Mouse (Mus musculus) thymus, postnatal 10 days (tissue): ENCODE data around the gene Rps19.
A peak's percentile ranks its signal among the peaks of the same experiment; 100 is the strongest.
"Not testable (repeated sequence)": the region's sequence is repeated elsewhere in the genome, so short reads cannot be mapped to it uniquely, and the experiment has no call there.

Source experiments
- DNase-seq, 2 experiments: peaks; one replicate each; pipeline ENCODE4 v3.0.0; 2021; ENCODE audit warnings: low spot score in 2 of 2

Rps19 gene

DNA sequence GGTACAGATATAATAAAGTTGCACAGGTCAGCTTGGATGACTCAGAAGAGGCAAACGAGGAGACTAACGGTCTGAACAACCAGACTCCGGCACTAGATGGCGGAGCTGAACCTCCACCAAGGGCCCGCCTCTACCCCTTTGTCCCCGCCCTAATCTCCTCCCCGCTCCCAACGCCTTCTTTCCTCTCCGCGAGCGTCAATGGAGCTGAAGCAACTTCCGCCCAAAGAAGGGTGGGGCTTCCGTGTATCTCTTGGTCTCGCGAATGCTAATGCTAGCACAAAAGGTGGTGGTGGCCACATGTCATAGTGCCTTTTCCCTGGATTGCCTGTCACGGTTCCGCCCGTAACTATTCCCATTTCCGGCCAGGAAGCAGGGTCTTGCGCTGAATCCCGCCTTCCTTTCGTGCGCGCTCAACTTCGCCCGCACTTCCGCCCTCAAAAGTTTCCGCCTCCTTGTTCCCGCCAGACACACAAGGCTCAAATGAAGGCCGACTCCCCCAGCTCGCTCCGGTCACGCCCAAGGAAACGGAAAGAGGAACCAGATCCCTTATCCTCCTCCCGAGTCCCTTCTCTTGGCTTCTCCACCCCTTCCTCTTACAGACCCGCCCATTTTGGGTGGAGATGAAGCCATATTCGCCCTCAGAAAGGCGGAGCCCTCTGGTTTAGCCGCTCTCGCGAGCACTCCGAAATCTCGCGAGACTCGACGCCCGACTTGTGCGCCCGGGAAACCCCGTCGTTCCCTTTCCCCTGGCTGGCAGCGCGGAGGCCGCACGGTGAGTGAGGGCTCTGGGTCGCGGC, at the start of gene Rps19:
TSS of gene Rps19 (plus strand) at position 476 of the 797 bp plus-strand sequence.
- peak; percentile 96 for DNase-seq

DNA sequence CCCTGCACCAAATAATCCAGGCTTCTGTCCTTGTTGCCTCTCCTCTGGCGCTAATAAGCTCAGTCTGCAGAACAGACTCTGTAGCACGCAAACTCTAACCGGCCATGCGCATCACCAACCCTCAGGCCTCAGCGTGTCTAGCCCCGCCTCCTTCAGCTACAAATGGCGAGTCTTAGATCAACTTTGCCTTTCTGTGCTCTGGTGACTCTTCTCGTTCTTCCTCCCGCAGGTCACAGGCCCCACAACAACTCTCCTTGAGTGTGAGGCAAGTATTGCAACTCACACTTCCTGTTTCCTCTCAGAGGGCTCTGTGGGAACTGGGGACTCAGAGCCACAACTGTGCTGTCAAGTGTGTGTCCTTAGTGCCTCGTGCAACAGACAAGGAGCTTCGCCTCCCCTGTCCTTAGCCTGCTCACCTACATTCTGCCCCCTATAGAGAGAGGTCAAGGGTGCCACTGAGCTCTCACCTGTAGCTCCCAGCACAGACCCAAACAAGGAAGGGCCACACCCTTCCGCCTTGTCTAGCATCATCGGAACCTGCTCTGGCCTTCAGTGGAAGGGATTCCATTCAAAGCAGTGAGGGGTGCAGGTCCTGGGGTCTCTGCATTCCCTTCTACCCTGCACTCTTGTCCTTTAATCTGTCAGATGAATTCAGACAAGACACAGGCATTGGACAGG, 45.3 kb upstream of the Rps19 start:
- DNase-seq: not testable (repeated sequence)

DNA sequence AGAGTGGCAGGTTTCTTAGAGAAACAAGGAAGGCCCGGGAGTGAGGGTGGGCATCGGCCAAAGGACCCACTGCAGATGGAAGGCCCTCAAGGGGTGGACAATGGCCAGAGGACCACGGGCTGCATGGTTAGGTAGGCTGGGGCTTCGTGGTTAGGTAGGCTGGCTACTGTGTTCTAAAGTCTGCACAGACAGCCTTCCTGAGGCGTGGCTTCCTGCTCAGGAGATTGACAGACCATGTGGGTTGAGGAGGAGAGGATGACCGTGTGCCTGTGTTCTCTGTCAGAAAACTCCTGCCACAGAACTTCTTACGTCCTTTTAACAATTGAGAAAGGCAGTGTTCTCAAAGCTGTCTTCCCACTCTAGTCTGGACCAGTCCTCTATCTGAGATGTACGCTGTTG, 44.8 kb upstream of the Rps19 start:
- DNase-seq: no peak

DNA sequence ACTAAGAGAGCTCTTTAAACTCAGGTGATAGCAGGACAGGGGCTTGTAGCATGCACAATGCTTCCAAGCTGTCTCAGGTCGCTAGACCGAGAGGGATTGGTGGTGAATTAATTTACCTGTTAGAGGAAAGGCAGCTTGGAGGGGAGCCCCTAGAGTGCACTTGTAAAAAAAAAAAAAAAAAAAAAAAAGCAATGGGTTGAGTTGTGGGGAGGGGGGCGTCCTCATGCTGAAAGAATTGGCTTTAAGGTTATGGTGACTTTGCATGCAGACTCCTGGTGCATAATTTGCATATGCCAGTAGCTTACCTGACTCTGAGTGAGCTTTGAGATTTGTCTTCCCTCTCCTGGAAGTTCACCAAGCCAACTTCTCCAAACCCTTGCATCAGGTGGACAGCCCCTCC, 43.8 kb upstream of the Rps19 start:
- no peak for DNase-seq

GRCm38 (mm10) chr7:24841009-24841408, 43.2 kb upstream of the Rps19 start:
- DNase-seq: no peak

GRCm38 (mm10) chr7:24844144-24844543, 40.0 kb upstream of the Rps19 start:
- no peak for DNase-seq

- DNase-seq: no peak
Observed at GRCm38 (mm10) chr7:24845181-24845580, 39.0 kb upstream of the Rps19 start.

DNA sequence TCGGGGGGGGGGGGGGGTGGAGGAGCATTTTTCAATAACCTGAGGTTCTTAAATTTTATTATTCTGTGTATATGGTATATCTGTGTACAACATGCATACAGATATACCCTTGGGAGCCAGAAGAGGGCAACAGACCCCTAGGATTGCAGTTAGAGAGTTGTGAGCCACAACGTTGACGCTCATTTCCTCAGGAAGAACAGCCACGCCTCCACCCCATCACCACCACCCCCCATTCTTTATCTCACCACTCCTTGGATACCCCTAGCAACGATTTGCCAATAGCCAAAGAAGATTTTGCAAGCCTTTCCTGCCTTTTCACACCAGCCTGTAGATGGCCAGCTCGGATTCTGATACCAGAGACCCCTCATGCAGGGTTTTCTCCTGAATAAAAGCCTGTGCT, 38.5 kb upstream of the Rps19 start:
- DNase-seq: no peak

GRCm38 (mm10) chr7:24846576-24846975, 37.6 kb upstream of the Rps19 start:
- DNase-seq: not testable (repeated sequence)

DNA sequence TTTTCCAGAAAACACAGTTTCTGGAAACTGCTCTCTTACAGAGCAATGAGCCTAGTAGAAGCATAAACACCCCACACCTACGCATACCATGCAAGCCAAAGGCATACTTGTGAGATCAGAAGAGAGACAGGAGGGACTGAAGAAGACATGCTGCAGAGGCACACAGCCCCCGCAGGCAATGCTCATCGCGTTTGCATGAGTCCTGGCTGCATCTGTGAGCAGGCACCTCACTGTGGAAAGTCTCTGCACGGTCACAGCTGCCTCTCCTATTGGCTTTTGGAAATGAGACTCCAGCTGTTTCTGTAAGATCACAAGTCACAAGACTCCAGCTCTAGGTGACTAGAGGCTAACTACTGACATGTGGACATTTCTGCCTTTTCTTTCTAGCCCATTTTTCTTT, 34.0 kb upstream of the Rps19 start:
- no peak for DNase-seq

- DNase-seq: no peak
Observed at GRCm38 (mm10) chr7:24850899-24851303, 33.3 kb upstream of the Rps19 start.

DNA sequence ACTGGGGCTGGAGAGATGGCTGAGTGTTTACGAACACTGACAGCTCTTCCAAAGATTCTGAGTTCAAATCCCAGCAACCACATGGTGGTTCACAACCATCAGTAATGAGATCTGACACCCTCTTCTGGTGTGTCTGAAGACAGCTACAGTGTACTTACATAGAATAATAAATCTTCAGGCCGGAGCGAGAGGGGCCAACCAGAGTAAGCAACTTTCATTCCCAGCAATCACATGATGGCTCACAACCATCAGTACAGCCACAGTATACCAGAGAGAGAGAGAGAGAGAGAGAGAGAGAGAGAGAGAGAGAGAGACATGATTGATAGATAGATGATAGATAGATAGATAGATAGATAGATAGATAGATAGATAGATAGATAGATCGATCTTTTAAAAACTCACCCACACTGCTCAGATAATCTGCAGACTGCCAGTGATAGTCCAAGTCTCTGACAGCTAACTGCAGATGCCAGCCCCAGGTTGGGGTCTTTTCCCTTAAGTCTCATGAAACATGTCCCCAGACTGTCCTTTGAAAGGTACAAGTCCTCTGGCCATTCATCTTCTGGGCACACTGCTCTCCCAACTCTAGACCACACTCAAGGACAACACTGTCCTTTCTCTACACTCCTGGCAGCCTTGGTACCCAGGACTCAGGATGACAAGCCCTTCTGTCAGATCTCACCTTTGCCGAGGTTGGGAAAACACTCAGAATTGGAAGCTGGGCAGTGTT, 32.4 kb upstream of the Rps19 start:
- DNase-seq: no peak

GRCm38 (mm10) chr7:24852557-24853232, 31.5 kb upstream of the Rps19 start:
- DNase-seq: no peak

GRCm38 (mm10) chr7:24853233-24853563, 31.0 kb upstream of the Rps19 start:
- no peak for DNase-seq

- no peak for DNase-seq
Observed at GRCm38 (mm10) chr7:24853695-24854094, 30.5 kb upstream of the Rps19 start.

- no peak for DNase-seq
Observed at GRCm38 (mm10) chr7:24856460-24857120, 27.6 kb upstream of the Rps19 start.

DNA sequence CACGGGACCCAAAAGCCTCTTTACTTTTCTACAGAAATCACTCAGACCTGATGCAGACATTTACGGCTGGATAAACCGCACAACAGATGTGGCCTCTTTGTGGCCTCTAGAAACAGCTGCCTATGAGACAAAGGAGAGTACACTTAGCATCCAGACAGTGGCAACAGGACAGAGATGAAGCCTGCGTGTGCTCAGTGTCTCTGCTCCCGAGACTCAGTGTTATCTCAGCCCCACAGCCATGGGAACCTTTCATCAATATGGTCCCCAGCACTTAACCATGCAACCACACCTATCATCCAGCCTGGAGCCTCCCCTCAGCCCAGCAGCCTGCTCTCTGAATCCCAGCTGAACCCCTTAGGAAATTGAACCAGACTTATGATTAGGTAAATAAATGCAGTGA, 24.9 kb upstream of the Rps19 start:
- no peak for DNase-seq

GRCm38 (mm10) chr7:24861913-24862312, 22.3 kb upstream of the Rps19 start, which contains the start of gene Gm9844:
TSS of gene Gm9844 (plus strand) at chr7:24862213.
- no peak for DNase-seq

- DNase-seq: no peak
Observed at GRCm38 (mm10) chr7:24862853-24863252, 21.3 kb upstream of the Rps19 start.

GRCm38 (mm10) chr7:24864156-24864555, 20.0 kb upstream of the Rps19 start:
- DNase-seq: no peak

- DNase-seq: no peak
Observed at GRCm38 (mm10) chr7:24869080-24869479, 15.1 kb upstream of the Rps19 start.
